Mouse (Mus musculus) lung, embryonic 16.5 days (tissue): ENCODE data around the gene Gm31371. TPM values are rescaled to one million over a fixed set of nuclear protein-coding genes. Genes with fewer than 3 reads are reported as not detected.
"Not testable (repeated sequence)": the region's sequence is repeated elsewhere in the genome, so short reads cannot be mapped to it uniquely, and the experiment has no call there.

Experiments used
- ATAC-seq: fragments of 200-750 bp; cut with Nextera tagmentation; 2 replicates; pipeline ENCODE4 v1.8.0; 2017; ENCODE audit warnings: low read depth, mild to moderate bottlenecking, moderate library complexity
- H3K27ac ChIP-seq: fragments of 300-500 bp; sonication (generic); 2 replicates; pipeline ENCODE4 v1.5.1; 2014; ENCODE audit warnings: mild to moderate bottlenecking, control low read depth, low read length
- H3K27me3 ChIP-seq: fragments of 300-500 bp; sonication (generic); 2 replicates; pipeline ENCODE4 v1.6.1; 2014; ENCODE audit warnings: low read depth, low read length, mixed read lengths; ENCODE audit not compliant: control insufficient read depth, insufficient read depth
- H3K36me3 ChIP-seq: fragments of 300-500 bp; sonication (generic); 2 replicates; pipeline ENCODE4 v1.6.1; 2014; ENCODE audit warnings: low read length; ENCODE audit not compliant: control insufficient read depth, insufficient read depth
- H3K4me1 ChIP-seq: fragments of 300-500 bp; sonication (generic); replicated peaks from 2 replicates; pipeline ENCODE4 v1.6.1; 2014; ENCODE audit warnings: low read length, mixed read lengths; ENCODE audit not compliant: control insufficient read depth, insufficient read depth
- H3K4me2 ChIP-seq: fragments of 300-500 bp; sonication (generic); 2 replicates; pipeline ENCODE4 v1.6.1; 2014; ENCODE audit warnings: low read depth, low read length, control low read depth
- H3K4me3 ChIP-seq: fragments of 300-500 bp; sonication (generic); 2 replicates; pipeline ENCODE4 v1.5.1; 2014; ENCODE audit warnings: mild to moderate bottlenecking, low read length, control low read depth
- H3K9ac ChIP-seq: fragments of 300-500 bp; sonication (generic); 2 replicates; pipeline ENCODE4 v1.6.1; 2014; ENCODE audit warnings: low read length, control low read depth
- H3K9me3 ChIP-seq: fragments of 300-500 bp; sonication (generic); 2 replicates; pipeline ENCODE4 v1.6.1; 2016; ENCODE audit warnings: low read length; ENCODE audit not compliant: control insufficient read depth
- WGBS: fragments of 180-500 bp; shearing (Covaris S2); extraction: QIAGEN DNeasy Blood & Tissue Kit; methylation state at CpG from one replicate; pipeline ENCODE4 v1.1.7; 2014; 5-methylcytosine and 5-hydroxymethylcytosine counted together
- polyA plus RNA-seq: library from polyadenylated mRNA; unstranded; fragments of >200 nt; fragmentation: Nextera tagmentation; extraction: Ambion mirVana; gene quantifications from 2 replicates; pipeline ENCODE4 v1.2.1, GENCODE M21; 2015

Gm31371 gene
- polyA plus RNA-seq = not detected in 2 replicates

- H3K4me2 ChIP-seq, ATAC-seq, H3K27me3 ChIP-seq, H3K4me1 ChIP-seq, H3K9me3 ChIP-seq, H3K4me3 ChIP-seq, H3K9ac ChIP-seq, H3K36me3 ChIP-seq, H3K27ac ChIP-seq: not testable (repeated sequence)
- WGBS = 94% methylated on average over 2 of the region's 4 CpGs
Measured at GRCm38 (mm10) chr8:19903092-19903491, at the start of gene Gm31371. Gene Gm31371 (plus strand): TSS chr8:19903392.

DNA sequence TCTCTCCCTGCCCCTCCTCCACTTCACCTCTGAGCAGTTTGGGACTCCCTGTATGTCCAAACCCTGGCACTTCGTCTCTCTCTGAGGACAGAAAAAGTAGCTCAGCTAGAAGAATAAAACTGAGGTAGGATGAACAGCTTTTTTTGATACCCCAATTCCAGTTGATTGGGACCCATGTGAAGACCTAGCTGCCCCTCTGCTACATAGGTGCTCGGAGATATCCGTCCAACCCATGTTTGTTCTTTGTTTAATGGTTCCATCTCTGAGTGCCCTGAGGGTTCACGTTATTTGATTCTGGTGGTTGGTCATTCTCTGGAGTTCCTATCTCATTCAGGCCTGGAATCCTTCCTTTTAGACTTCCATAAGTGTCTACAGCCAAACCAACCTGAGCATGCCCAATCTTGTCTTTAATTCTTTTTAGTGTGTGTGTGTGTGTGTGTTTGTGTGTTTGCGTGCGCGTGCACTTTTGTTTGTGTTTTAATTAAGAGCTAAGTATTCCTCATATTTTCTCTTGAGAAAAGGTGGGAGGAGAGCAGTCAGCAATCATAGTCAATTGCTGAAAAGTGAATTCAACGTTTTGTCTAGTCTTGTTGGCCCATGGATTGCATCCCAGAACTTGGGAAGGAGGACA lies 3.3 kb downstream of the Gm31371 start:
- WGBS = 85% methylated on average over 7 of the region's 8 CpGs
- not testable (repeated sequence) for H3K9me3 ChIP-seq, H3K27ac ChIP-seq, H3K4me1 ChIP-seq, H3K27me3 ChIP-seq, H3K9ac ChIP-seq, H3K4me2 ChIP-seq, H3K4me3 ChIP-seq, H3K36me3 ChIP-seq, ATAC-seq

DNA sequence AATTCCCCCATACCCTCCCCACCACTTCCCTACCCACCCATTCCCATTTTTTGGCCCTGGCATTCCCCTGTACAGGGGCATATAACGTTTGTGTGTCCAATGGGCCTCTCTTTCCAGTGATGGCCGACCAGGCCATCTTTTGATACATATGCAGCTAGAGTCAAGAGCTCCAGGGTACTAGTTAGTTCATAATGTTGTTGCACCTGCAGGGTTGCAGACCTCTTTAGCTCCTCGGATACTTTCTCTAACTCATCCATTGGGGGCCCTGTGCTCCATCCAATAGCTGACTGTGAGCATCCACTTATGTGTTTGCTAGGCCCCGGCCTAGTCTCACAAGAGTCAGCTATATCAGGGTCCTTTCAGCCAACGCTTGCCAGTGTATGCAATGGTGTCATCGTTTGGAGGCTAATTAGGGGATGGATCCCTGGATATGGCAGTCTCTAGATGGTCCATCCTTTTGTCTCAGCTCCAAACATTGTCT lies 5.7 kb downstream of the Gm31371 start:
- not testable (repeated sequence) for H3K36me3 ChIP-seq, H3K27me3 ChIP-seq, H3K4me3 ChIP-seq, ATAC-seq, H3K4me2 ChIP-seq, H3K27ac ChIP-seq, H3K9ac ChIP-seq, H3K4me1 ChIP-seq, H3K9me3 ChIP-seq
- WGBS = 76% methylated on average over 4 of the region's 6 CpGs

DNA sequence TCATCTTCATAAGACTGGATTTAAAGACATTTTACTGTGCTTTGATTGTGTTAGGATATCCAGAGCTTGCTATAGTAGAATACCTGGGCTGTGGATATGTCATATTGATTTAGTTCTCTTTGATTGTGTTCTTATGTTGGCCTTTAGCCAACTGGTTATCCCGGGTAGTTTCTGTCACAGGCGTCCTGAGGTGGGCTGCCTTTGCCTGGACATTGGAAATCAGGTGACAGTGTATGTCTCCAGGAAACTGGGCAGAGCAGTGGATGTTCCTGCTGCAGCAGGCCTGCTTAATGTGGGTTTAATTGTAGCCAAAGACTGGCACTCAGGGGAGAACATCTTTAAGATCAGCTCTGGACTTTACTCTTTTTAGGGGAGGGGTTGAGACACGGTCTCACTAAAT lies 15.9 kb downstream of the Gm31371 start:
- H3K27me3 ChIP-seq, H3K9ac ChIP-seq, ATAC-seq, H3K4me2 ChIP-seq, H3K27ac ChIP-seq, H3K36me3 ChIP-seq, H3K4me1 ChIP-seq, H3K4me3 ChIP-seq, H3K9me3 ChIP-seq: not testable (repeated sequence)
- 66% methylated on average over 2 of the region's 3 CpGs for WGBS

GRCm38 (mm10) chr8:19934274-19934673 lies 31.1 kb downstream of the Gm31371 start:
- H3K27ac ChIP-seq, H3K4me3 ChIP-seq, H3K4me2 ChIP-seq, H3K9me3 ChIP-seq, H3K27me3 ChIP-seq, H3K36me3 ChIP-seq, H3K4me1 ChIP-seq, H3K9ac ChIP-seq, ATAC-seq: not testable (repeated sequence)
- no CpG with 5 or more reads among the region's 6 CpGs for WGBS

- not testable (repeated sequence) for H3K27me3 ChIP-seq, H3K27ac ChIP-seq, H3K9me3 ChIP-seq, H3K36me3 ChIP-seq, H3K9ac ChIP-seq, H3K4me2 ChIP-seq, H3K4me1 ChIP-seq, H3K4me3 ChIP-seq, ATAC-seq
- 63% methylated on average over 1 of the region's 2 CpGs for WGBS
Measured at GRCm38 (mm10) chr8:19935541-19936030, 32.4 kb downstream of the Gm31371 start.

DNA sequence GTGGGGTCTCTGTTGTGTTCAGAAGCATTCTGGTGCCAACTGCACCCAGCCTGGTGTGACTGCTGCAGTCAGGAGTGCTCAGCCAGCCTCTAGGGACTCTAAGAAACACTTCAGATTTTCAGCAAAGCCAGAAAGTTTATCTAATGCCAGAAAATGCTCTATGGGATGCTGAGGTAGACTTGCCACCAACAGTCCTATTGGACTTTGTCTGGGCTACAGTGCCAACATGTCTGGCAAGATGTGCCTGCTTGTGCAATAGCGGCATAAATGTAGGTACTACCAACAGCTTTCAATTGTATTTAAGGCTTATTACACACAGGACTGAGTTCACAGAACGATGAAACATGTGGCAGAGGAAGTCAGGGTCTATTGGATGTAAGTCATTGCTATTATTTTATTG lies 57.7 kb downstream of the Gm31371 start:
- Histone ChIP-seq H3K9me3 (no peaks in the 10 kb centered on the region), H3K4me3 (no peak overlapping the region), H3K36me3 (no peaks in the 10 kb centered on the region), H3K9ac (no peak overlapping the region), H3K27ac (no peak overlapping the region), H3K27me3 (no peaks in the 10 kb centered on the region), H3K4me2 (no peak overlapping the region), H3K4me1 (no peaks in the 10 kb centered on the region)
- WGBS = 71% methylated on average over 2 of the region's 2 CpGs
- no peak for ATAC-seq

DNA sequence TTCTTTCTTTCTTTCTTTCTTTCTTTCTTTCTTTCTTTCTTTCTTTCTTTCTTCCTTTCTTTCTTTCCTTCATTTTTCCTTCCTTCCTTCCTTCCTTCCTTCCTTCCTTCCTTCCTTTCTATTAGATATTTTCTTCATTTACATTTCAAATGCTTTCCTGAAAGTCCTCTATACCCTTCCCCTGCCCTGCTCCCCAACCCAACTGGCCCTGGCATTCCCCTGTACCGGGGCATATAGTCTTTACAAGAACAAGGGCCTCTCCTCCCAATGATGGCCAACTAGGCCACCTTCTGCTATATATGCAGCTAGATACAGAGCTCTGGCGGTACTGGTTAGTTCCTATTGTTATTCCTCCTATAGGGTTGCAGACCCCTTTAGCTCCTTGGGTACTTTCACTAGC lies 60.6 kb downstream of the Gm31371 start:
- not testable (repeated sequence) for ATAC-seq, H3K27ac ChIP-seq, H3K4me1 ChIP-seq, H3K9ac ChIP-seq, H3K36me3 ChIP-seq, H3K9me3 ChIP-seq, H3K27me3 ChIP-seq, H3K4me2 ChIP-seq, H3K4me3 ChIP-seq
- 70% methylated on average over 2 of the region's 2 CpGs for WGBS

DNA sequence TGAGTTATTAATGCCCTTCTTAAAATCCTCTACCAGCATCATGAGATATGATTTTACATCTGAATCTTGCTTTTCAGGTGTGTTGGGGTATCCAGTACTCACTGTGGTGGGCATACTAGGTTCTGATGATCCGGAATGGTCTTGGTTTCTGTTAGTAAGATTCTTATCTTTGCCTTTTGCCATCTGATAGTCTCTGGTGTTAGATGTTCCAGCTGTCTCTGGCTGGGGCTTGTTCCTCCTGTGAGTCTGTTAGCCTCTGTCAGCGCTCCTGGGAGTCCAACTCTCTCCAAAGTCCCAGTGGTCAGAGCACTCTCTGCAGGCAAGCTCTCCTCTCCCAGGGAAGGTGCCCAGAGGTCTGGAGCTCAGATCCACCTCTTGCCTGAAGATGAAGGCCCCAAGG lies 65.0 kb downstream of the Gm31371 start:
- H3K9ac ChIP-seq, ATAC-seq, H3K4me1 ChIP-seq: not testable (repeated sequence)

DNA sequence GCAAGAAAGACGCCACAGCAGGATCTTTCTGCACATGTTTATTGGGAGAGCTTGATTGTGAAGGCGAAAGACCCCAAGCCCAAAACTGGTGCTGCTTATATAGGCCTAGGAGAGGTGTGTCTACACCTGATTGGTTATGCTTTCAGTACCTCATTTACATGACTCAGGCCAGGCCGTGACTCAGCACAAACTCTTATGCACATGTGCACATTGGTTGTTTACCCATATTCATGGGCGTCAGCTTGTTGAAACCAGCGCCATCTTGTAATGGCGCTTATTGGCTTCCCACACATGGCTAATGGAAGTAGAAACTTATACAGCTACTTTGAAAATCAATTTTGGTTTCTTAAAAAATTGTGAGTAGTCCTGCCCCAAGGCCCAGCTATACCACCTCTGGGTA lies 72.0 kb downstream of the Gm31371 start:
- not testable (repeated sequence) for H3K9me3 ChIP-seq, H3K27me3 ChIP-seq, ATAC-seq, H3K4me1 ChIP-seq, H3K4me2 ChIP-seq, H3K36me3 ChIP-seq, H3K9ac ChIP-seq, H3K27ac ChIP-seq, H3K4me3 ChIP-seq
- 88% methylated on average over 6 of the region's 6 CpGs for WGBS

More for the DNA sequence above, 65.0 kb downstream of the Gm31371 start:
- H3K27ac ChIP-seq, H3K36me3 ChIP-seq, H3K4me3 ChIP-seq, H3K27me3 ChIP-seq, H3K9me3 ChIP-seq, H3K4me2 ChIP-seq: not testable (repeated sequence)
- 49% methylated on average over 2 of the region's 2 CpGs for WGBS
